Mouse (Mus musculus): Measurements from ENCODE around the gene Gna12.

GRCm38 (mm10) chr5:140722121-140722520 is 108.1 kb downstream of the Gna12 start:
- TF ChIP-seq POLR2A (IDR thresholded peaks at IDR 0.05; ENCODE audit: low read depth, low read length) (no peak), CTCF (IDR thresholded peaks at IDR 0.05; ENCODE audit: extremely low read depth, insufficient read length, insufficient replicate concordance, low read depth, low read length) (no peak)
